Mouse (Mus musculus) duodenum, adult 2 months (tissue): ENCODE results near the gene Purb. TPM values are rescaled to one million over a fixed set of nuclear protein-coding genes. Genes with fewer than 3 reads are reported as not detected.

Experiments used
- polyA plus RNA-seq: library from polyadenylated mRNA; depleted of rRNA; stranded (reverse); fragments of >200 nt; gene quantifications from 2 replicates; pipeline ENCODE4 v1.2.3, GENCODE M21; 2012; ENCODE audit warnings: low replicate concordance; rRNA removed

Purb gene
- 4.2 and 6.5 TPM in 2 replicates for polyA plus RNA-seq

GRCm38 (mm10) chr11:6475867-6476484, at the start of gene Purb:
TSS of gene Purb (minus strand) at chr11:6475917.

GRCm38 (mm10) chr11:6520507-6521173, 44.9 kb upstream of the Purb start, which contains the start of gene Myo1g:
TSS of gene Myo1g (minus strand) at chr11:6520965.

GRCm38 (mm10) chr11:6444077-6444853, 31.5 kb downstream of the Purb start, which contains the start of gene H2afv:
TSS of gene H2afv (minus strand) at chr11:6444443.

Other genes with a start within 250 kb of the Purb start
- 106 and 566 TPM in 2 replicates for gene Npc1l1, start 245.8 kb downstream of the Purb start, polyA plus RNA-seq
- gene Ddx56, start 208.1 kb downstream of the Purb start, polyA plus RNA-seq, result 13.1 and 17.0 TPM in 2 replicates
- 253 and 292 TPM in 2 replicates for gene Tmed4, start 201.0 kb downstream of the Purb start, polyA plus RNA-seq
- gene Ogdh, start 184.3 kb downstream of the Purb start, polyA plus RNA-seq, result 230 and 298 TPM in 2 replicates
- 79.2 and 81.2 TPM in 2 replicates for gene Zmiz2, start 86.8 kb downstream of the Purb start, polyA plus RNA-seq
- gene Ppia, start 60.5 kb downstream of the Purb start, polyA plus RNA-seq, result 136 and 198 TPM in 2 replicates
- 42.7 and 78.6 TPM in 2 replicates for gene H2afv, start 31.5 kb downstream of the Purb start, polyA plus RNA-seq
- gene Myo1g, start 45.0 kb upstream of the Purb start, polyA plus RNA-seq, result 6.1 and 10.4 TPM in 2 replicates
- gene Ccm2, start 71.0 kb upstream of the Purb start, polyA plus RNA-seq, result 30.7 and 35.2 TPM in 2 replicates
- gene Nacad, start 130.1 kb upstream of the Purb start, polyA plus RNA-seq, result 2.8 and 3.3 TPM in 2 replicates
- 115 and 127 TPM in 2 replicates for gene Tbrg4, start 150.2 kb upstream of the Purb start, polyA plus RNA-seq
- not detected in 2 replicates for gene Wap, start 162.7 kb upstream of the Purb start, polyA plus RNA-seq
- gene Ramp3, start 182.6 kb upstream of the Purb start, polyA plus RNA-seq, result 3.1 and 5.3 TPM in 2 replicates